Mouse (Mus musculus) intestine, postnatal 0 days (tissue): ENCODE data around the gene Ptpn1. TPM values are rescaled to one million over a fixed set of nuclear protein-coding genes. Genes with fewer than 3 reads are reported as not detected.

ENCODE experiments used
- ATAC-seq: fragments of 200-750 bp; cut with Nextera tagmentation; 2 replicates; pipeline ENCODE4 v1.8.0; 2017; ENCODE audit warnings: mild to moderate bottlenecking, moderate TSS enrichment, moderate library complexity
- H3K27ac ChIP-seq: fragments of 300-500 bp; sonication (generic); 2 replicates; pipeline ENCODE4 v1.5.1; 2014; ENCODE audit warnings: mild to moderate bottlenecking, low read depth, low read length, moderate library complexity
- H3K27me3 ChIP-seq: fragments of 300-500 bp; sonication (generic); replicated peaks from 2 replicates; pipeline ENCODE4 v1.6.1; 2014; ENCODE audit warnings: low read length, mixed read lengths; ENCODE audit not compliant: control insufficient read depth, insufficient read depth
- H3K36me3 ChIP-seq: fragments of 300-500 bp; sonication (generic); 2 replicates; pipeline ENCODE4 v1.6.1; 2014; ENCODE audit warnings: mild to moderate bottlenecking, moderate library complexity; ENCODE audit not compliant: control insufficient read depth, insufficient read depth
- H3K4me1 ChIP-seq: fragments of 300-500 bp; sonication (generic); replicated peaks from 2 replicates; pipeline ENCODE4 v1.6.1; 2014; ENCODE audit warnings: antibody characterized with exemption, low read length, mixed read lengths; ENCODE audit not compliant: control insufficient read depth, insufficient read depth
- H3K4me2 ChIP-seq: fragments of 300-500 bp; sonication (generic); replicated peaks from 2 replicates; pipeline ENCODE4 v1.6.1; 2014; ENCODE audit warnings: low read depth, mild to moderate bottlenecking, moderate library complexity
- H3K4me3 ChIP-seq: fragments of 300-500 bp; sonication (generic); 2 replicates; pipeline ENCODE4 v1.5.1; 2014; ENCODE audit warnings: low read depth, low read length
- H3K9ac ChIP-seq: fragments of 300-500 bp; sonication (generic); 2 replicates; pipeline ENCODE4 v1.6.1; 2014; ENCODE audit warnings: mild to moderate bottlenecking, low read depth, low read length
- H3K9me3 ChIP-seq: fragments of 300-500 bp; sonication (generic); 2 replicates; pipeline ENCODE4 v1.6.1; 2016; ENCODE audit warnings: mixed run types; ENCODE audit not compliant: control insufficient read depth
- CTCF ChIP-seq: sonication (generic); IDR thresholded peaks from 2 replicates; pipeline ENCODE4 v1.5.1; 2016; ENCODE audit warnings: low read depth, mild to moderate bottlenecking, control low read depth, antibody characterized with exemption, moderate library complexity
- WGBS: fragments of 180-500 bp; shearing (Covaris S2); extraction: QIAGEN DNeasy Blood & Tissue Kit; methylation state at CpG from one replicate; pipeline ENCODE4 v1.1.7; 2014; 5-methylcytosine and 5-hydroxymethylcytosine counted together
- polyA plus RNA-seq: library from polyadenylated mRNA; unstranded; fragments of >200 nt; fragmentation: Nextera tagmentation; extraction: Ambion mirVana; gene quantifications from 2 replicates; pipeline ENCODE4 v1.2.1, GENCODE M21; 2015

Ptpn1 gene
- polyA plus RNA-seq, 1 experiment from 2014 or later: 30.5 TPM

DNA sequence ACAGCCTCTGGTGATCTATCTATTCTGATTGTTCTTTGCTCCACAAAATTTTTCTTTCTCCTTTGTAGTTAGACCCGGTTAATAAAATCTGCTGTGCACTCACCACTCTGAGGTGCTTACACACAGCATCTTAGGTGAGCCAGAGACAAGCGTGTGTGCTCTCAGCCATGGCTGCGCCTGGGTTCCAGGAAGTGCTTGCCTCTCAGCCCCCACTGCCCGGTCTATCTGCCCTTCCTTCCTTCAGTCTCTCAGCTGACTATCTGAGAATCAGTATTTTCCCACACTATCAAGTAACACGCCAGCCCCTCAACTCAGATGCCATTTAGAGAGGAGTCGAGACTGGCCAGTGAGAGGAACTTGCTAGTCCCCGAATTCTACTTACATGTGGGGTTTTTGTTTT is 28.1 kb downstream of the Ptpn1 start:
- no peak overlapping the region for H3K4me2 ChIP-seq
- H3K27me3 ChIP-seq: no peaks in the 10 kb centered on the region
- no peak for ATAC-seq
- no peaks in the 10 kb centered on the region for H3K9me3 ChIP-seq
- H3K4me1 ChIP-seq: no peaks in the 10 kb centered on the region
- no peak for TF ChIP-seq CTCF
- no peak overlapping the region for H3K27ac ChIP-seq
- no peak overlapping the region for H3K4me3 ChIP-seq
- H3K9ac ChIP-seq: no peak overlapping the region
- H3K36me3 ChIP-seq: peaks cover 5% of the 10 kb centered on the region
- 49% methylated on average over 7 of the region's 7 CpGs for WGBS

DNA sequence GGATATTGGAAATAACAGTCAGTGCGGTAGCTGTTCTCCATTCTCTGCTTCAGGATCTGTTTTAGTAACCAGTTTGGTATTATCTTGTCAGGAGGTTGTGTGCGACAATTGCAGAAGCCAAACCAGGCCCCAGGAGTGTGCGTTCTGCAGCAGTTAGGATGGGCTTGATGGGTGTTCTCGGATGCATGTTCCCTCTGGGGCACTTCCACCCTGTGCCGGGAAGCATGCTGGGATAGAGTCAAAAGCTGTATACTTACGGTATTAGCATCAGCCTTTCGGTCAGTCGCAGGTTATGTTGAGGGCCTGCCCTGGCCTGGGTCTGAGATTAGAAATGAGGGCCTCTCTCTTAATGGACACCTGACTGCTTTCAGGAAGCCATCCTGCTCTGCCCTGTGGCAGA is 28.7 kb downstream of the Ptpn1 start:
- no peak for TF ChIP-seq CTCF
- Histone ChIP-seq H3K36me3 (peaks cover 11% of the 10 kb centered on the region), H3K9ac (no peak overlapping the region), H3K4me3 (no peak overlapping the region), H3K9me3 (no peaks in the 10 kb centered on the region), H3K27me3 (no peaks in the 10 kb centered on the region), H3K4me1 (no peaks in the 10 kb centered on the region), H3K4me2 (no peak overlapping the region), H3K27ac (no peak overlapping the region; the same call in 1 of the 2 replicates)
- WGBS: 82% methylated on average over 8 of the region's 8 CpGs
- no peak for ATAC-seq

DNA sequence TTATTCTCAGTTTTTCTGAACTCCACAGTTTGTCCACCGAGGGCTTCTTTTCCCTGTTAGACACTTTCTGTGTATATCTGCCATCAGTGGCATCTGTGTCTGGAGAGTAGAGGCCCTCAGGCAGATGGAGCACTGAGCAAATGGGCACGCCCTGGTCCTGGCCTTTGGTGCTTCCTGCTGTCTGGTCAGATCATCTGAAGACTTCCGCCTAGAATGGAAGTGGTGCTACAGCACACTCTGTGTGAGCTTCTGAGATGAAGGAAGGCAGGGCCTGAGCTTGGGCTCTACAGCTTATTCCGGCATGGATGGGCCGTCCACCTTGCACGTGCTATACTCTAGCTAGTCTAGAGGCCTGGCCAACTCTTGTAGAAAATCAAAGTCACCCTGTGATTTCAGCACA is 30.5 kb downstream of the Ptpn1 start:
- no peak overlapping the region for H3K27ac ChIP-seq
- H3K9me3 ChIP-seq: no peaks in the 10 kb centered on the region
- peaks cover 28% of the 10 kb centered on the region for H3K36me3 ChIP-seq
- TF ChIP-seq CTCF: no peak
- WGBS: 90% methylated on average over 6 of the region's 6 CpGs
- no peaks in the 10 kb centered on the region for H3K27me3 ChIP-seq
- H3K4me1 ChIP-seq: no peaks in the 10 kb centered on the region
- H3K9ac ChIP-seq: no peak overlapping the region
- H3K4me2 ChIP-seq: no peak overlapping the region
- no peak for ATAC-seq
- H3K4me3 ChIP-seq: no peak overlapping the region

DNA sequence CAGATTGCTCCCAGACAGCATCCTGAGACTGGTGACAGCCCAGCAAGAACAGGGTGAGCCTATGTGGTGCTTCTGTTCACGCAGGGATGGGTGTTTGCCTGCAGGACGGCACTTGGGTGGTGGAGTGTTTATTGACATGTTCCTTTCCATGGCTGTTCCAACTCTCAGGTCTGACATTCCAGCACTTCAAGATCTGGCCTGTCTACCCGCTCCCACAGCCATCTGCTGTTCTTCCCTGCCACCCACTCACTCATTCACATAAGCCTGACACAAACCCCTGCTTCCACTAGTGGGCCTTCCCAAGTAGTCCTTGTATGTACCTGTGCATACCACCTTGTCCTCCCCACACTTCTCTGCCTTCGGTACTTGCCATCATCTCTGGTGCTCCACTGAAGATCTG is 31.3 kb downstream of the Ptpn1 start:
- Histone ChIP-seq H3K4me2 (no peak overlapping the region), H3K27me3 (no peaks in the 10 kb centered on the region), H3K27ac (no peak overlapping the region), H3K4me3 (no peak overlapping the region), H3K9me3 (no peaks in the 10 kb centered on the region), H3K36me3 (peaks cover 37% of the 10 kb centered on the region), H3K9ac (no peak overlapping the region), H3K4me1 (no peaks in the 10 kb centered on the region)
- ATAC-seq: no peak
- no peak for TF ChIP-seq CTCF
- 88% methylated on average over 4 of the region's 4 CpGs for WGBS

DNA sequence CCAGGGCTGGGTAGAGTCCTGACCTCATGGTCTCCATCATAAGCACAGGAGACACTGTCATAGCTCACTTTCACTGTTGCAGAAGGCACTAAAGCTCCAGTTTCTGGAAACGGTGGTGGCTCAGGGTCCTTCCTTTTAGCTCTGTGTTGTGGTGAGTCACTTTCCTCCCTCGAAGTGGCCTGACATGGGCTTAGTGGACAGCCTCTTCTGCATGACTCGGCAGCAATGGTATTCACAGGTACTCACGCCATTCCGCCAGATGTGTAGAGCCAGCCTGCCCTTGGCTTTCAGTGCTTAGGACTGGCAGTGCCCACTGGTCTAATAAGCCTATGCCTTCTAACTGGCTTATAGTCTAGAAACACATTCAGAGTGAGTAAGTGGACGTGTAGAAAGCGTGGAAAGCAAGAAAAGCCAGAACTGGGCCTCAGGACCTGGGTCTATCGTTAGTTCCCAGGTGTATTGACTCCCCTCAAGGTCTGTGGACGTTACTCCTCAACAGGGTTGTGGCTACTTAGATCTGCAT is 32.0 kb downstream of the Ptpn1 start:
- Histone ChIP-seq H3K4me2 (no peak overlapping the region), H3K9ac (no peak overlapping the region), H3K27ac (no peak overlapping the region), H3K4me3 (no peak overlapping the region), H3K36me3 (peaks cover 43% of the 10 kb centered on the region), H3K27me3 (no peaks in the 10 kb centered on the region), H3K9me3 (no peaks in the 10 kb centered on the region), H3K4me1 (no peaks in the 10 kb centered on the region)
- whole genome bisulfite sequencing: 91% methylated on average over 9 of the region's 9 CpGs
- TF ChIP-seq CTCF: no peak
- ATAC-seq: no peak

DNA sequence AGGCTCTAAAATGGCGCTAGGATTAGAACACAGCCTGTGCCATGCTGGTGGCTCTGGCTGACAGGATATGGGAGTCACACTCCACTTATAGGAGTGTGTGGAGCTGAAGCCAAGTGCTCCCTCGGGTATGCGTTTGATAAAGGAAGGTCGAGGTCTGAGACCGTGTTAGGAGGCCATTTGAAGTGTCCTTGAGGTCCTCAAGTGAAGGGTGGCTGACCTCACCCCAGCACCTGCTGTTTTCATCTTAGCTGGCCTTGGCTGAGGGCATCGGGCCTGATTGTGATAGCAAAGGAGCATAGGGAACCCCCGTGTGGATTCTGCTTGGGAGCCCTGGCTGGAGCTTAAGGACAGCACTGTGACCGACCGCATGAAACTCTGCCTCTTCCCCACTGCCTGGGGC is 32.5 kb downstream of the Ptpn1 start:
- peaks cover 48% of the 10 kb centered on the region for H3K36me3 ChIP-seq
- no peak overlapping the region for H3K4me3 ChIP-seq
- no peak overlapping the region for H3K4me2 ChIP-seq
- H3K9me3 ChIP-seq: no peaks in the 10 kb centered on the region
- H3K9ac ChIP-seq: no peak overlapping the region
- ATAC-seq: no peak
- TF ChIP-seq CTCF: no peak
- 82% methylated on average over 9 of the region's 9 CpGs for WGBS
- H3K4me1 ChIP-seq: no peaks in the 10 kb centered on the region
- H3K27ac ChIP-seq: no peak overlapping the region
- H3K27me3 ChIP-seq: no peaks in the 10 kb centered on the region

DNA sequence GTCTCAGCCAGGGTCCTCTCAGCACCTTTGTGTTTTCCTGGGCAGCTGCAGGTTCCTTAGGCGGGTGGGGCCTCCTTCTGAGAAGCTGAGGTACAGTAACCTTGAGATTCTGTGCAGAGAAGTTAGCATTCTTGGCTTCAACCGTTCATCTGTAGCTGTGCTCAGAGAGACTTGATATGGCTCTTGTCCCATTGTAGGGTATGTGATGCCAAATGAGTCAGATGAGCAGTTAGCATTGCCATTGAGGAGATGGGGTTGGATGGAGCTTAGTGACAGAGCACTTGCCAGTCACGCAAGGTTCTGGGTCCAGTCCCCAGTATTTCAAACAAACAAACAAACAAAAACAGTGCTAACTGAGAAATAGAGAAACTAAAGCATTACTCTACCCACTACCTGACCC is 34.1 kb downstream of the Ptpn1 start:
- H3K27ac ChIP-seq: no peak overlapping the region
- H3K27me3 ChIP-seq: no peaks in the 10 kb centered on the region
- no peak for ATAC-seq
- no peaks in the 10 kb centered on the region for H3K9me3 ChIP-seq
- no peak overlapping the region for H3K9ac ChIP-seq
- no peak overlapping the region for H3K4me2 ChIP-seq
- 86% methylated on average over 3 of the region's 3 CpGs for WGBS
- no peaks in the 10 kb centered on the region for H3K4me1 ChIP-seq
- H3K36me3 ChIP-seq: peaks cover 57% of the 10 kb centered on the region
- H3K4me3 ChIP-seq: no peak overlapping the region
- TF ChIP-seq CTCF: no peak
